Mouse (Mus musculus): ENCODE results near the gene Poc1a.

The Poc1a gene

GRCm38 (mm10) chr9:106262075-106262474 lies 18.8 kb upstream of the Poc1a start:
- in situ Hi-C loops (cut with MboI, MseI): loop anchor here in 1 of 2 experiments (5.0 to 25.0 kb wide), 2 partner anchors 40 to 1450 kb away; partner anchors contain the start of genes Sema3f and Tlr9

- in situ Hi-C loops (cut with MboI, MseI): loop anchor here in 1 of 2 experiments (5.0 to 25.0 kb wide), 2 partner anchors 41 to 1449 kb away; partner anchors contain the start of genes Sema3f and Tlr9
Measured at GRCm38 (mm10) chr9:106263381-106263924, 17.4 kb upstream of the Poc1a start.

DNA sequence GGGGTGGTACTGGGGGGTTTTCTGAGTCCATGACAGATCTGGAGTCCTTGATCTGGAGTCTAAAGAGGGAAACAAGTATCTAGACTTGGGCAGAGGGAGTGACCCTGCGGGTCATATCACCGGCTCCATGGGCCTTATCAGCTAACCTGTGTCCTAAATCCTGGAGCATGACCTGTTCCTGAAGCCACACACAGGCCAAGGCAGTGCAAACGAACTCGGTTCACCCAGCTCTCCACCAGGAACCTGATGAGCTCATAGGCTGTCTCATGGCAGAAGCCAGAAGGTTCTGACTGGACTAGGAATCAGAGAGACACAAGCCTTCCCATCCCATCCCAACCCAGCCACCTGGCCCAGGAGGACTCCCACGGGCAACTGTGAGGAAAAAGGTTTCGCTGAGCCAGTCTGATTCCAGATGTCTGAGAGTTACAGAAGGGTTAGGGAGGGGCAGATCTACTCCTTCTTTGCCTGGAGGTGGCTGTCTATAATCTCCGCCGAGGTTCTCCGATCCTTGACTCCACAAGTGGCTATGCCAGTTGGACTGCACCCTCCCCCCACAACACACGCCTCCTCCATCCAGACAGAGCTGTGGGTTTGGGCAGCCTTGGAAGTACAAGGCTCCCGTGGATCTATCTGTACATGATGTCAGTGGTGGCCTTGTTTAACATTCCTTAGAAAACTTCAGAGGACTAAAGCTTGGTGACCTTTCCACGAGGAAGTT lies 15.3 kb upstream of the Poc1a start:
- in situ Hi-C loops (cut with MboI, MseI): loop anchor here in 1 of 2 experiments (25.0 kb wide), 1 partner anchor 1447 kb away; the partner anchor contains the start of gene Sema3f

GRCm38 (mm10) chr9:106266936-106267657 lies 13.8 kb upstream of the Poc1a start:
- in situ Hi-C loops (cut with MboI, MseI): loop anchor here in 1 of 2 experiments (25.0 kb wide), 1 partner anchor 1445 kb away; the partner anchor contains the start of gene Sema3f

GRCm38 (mm10) chr9:106268421-106268820 lies 12.4 kb upstream of the Poc1a start:
- in situ Hi-C loops (cut with MboI, MseI): loop anchor here in 1 of 2 experiments (25.0 kb wide), 1 partner anchor 1444 kb away; the partner anchor contains the start of gene Sema3f

GRCm38 (mm10) chr9:106269076-106269788 lies 11.6 kb upstream of the Poc1a start:
- in situ Hi-C loops (cut with MboI, MseI): loop anchor here in 1 of 2 experiments (25.0 kb wide), 1 partner anchor 1443 kb away; the partner anchor contains the start of gene Sema3f

DNA sequence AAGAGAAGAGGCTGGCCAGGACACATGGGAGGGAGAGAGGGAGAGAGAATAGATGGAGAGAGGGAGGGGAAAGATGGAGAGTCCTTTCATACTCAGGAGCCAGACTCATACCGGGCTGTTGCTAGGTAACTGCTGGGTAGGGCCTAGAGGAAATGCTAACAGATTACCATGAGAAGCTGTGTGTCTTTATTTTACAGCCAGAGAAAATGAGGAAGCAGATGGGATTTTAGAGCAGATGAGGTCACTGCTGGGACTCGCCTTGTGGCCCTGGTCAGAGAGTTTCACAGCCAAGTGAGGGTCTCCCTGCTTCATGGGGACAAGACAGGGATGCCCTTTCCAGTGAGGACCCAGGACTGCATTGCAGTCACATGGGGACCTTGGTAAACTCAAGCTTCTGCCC lies 11.0 kb upstream of the Poc1a start:
- in situ Hi-C loops (cut with MboI, MseI): loop anchor here in 1 of 2 experiments (25.0 kb wide), 1 partner anchor 1442 kb away; the partner anchor contains the start of gene Sema3f

- in situ Hi-C loops (cut with MboI, MseI): loop anchor here in 1 of 2 experiments (25.0 kb wide), 1 partner anchor 1442 kb away; the partner anchor contains the start of gene Sema3f
Measured at GRCm38 (mm10) chr9:106270656-106271055, 10.2 kb upstream of the Poc1a start.

DNA sequence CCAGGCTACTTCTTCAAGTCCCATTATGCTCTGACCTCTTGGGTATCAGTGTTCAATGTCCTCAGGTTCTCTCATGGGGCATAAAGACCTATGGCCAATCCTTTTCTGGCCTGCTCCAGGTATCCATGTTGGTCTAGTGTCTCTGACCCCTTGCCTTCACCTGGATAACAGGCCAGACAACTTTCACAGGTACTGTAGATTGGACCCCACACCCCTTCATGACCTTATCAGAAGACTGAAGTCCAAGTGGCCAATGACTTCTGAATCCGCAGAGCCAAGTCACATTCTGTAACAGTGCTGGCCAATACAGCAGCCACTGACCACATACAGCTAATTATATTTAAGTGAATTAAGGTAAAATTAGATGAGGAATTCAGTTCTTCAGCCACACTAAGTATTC lies 8.6 kb upstream of the Poc1a start:
- in situ Hi-C loops (cut with MboI, MseI): loop anchor here in 1 of 2 experiments (25.0 kb wide), 1 partner anchor 1440 kb away; the partner anchor contains the start of gene Sema3f

DNA sequence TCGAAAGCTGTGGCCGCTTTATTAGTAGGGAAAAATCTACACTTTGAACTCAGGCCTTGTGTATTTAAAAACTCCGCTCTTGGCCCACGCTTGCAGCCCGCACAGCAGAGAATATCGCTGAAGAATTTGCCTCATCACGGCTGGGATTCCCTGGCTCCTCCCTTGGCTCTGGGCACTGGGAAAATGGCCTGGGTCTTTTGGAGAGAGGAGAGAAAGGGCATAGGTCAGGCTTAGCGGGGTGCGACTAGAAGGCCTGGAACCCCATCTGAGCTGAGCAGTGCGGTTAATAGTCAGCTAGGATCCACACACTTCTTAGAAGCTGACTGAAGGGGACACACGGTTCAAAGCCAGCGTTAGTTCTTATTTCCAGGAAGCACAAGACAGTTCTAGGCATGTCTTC lies 7.6 kb upstream of the Poc1a start:
- in situ Hi-C loops (cut with MboI, MseI): loop anchor here in 1 of 2 experiments (25.0 kb wide), 1 partner anchor 1439 kb away; the partner anchor contains the start of gene Sema3f

- in situ Hi-C loops (cut with MboI, MseI): loop anchor here in 1 of 2 experiments (25.0 kb wide), 1 partner anchor 1439 kb away; the partner anchor contains the start of gene Sema3f
Measured at GRCm38 (mm10) chr9:106273791-106274190, 7.1 kb upstream of the Poc1a start.

GRCm38 (mm10) chr9:106274652-106275180 lies 6.1 kb upstream of the Poc1a start:
- in situ Hi-C loops (cut with MboI, MseI): loop anchor here in 1 of 2 experiments (25.0 kb wide), 1 partner anchor 1438 kb away; the partner anchor contains the start of gene Sema3f

DNA sequence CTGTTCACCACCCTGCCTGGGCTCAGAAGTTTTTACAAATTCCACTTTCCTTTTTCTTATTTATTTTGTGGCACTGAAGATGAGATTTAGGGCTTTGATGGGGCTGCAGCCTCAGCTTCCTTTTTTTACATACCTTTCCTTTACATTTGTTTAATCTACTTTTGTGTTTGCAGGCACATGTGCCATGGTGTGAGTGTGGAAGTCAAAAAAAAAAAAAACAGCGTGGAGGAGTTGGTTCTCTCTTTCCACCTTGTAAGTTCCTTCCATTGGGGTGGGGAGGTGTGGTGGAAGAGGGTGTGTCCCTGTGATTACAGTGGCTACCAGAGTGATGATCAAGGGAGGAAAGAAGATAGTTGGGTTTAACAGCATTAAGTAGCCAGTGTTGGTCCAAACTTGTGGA lies 5.1 kb upstream of the Poc1a start:
- in situ Hi-C loops (cut with MboI, MseI): no loop called here

DNA sequence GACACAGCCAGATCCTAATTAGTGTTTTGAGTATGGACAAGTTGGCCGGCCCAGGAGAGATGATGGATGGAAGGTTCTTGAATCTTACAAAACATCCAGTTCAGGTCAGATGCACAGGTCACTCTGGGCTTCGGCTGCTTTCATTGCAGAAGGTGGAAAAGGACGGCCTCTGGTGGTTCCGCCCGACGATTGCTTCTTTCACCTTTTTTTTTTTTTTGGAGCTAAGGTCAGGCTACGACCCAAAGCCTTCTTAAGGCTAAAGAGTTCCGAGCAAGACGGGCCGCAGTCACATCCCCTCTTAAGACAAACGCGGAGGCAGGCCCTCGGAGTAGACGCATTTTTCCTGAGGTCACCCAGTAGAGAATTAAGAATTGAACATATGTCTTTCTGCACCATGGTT lies 475 bp upstream of the Poc1a start:
- in situ Hi-C loops (cut with MboI, MseI): loop anchor here in 1 of 2 experiments (5.0 kb wide), 2 partner anchors 68 to 103 kb away; no protein-coding TSS in a partner anchor

GRCm38 (mm10) chr9:106282024-106282423 lies 1.2 kb downstream of the Poc1a start:
- in situ Hi-C loops (cut with MboI, MseI): loop anchor here in 1 of 2 experiments (5.0 kb wide), 2 partner anchors 70 to 105 kb away; no protein-coding TSS in a partner anchor

DNA sequence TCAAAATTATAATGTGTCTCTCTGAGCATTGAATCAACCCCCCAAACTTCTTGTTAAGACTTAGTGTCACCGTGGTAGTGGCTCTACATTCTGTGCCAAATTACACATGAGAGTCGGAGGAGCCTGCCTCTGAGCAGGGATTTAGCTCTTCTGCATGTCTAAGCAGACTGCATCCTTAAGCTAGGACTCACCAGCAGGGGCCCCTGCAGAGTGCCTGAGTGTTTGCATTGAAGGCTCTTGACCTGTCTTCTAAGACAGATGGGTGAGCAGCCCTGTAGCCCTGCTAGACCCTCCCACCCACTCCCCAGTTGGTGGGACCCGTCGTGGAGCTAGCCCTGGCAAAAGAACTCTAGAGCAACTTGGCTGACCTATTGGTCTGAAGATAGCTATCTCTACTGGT lies 6.3 kb downstream of the Poc1a start:
- in situ Hi-C loops (cut with MboI, MseI): no loop called here

DNA sequence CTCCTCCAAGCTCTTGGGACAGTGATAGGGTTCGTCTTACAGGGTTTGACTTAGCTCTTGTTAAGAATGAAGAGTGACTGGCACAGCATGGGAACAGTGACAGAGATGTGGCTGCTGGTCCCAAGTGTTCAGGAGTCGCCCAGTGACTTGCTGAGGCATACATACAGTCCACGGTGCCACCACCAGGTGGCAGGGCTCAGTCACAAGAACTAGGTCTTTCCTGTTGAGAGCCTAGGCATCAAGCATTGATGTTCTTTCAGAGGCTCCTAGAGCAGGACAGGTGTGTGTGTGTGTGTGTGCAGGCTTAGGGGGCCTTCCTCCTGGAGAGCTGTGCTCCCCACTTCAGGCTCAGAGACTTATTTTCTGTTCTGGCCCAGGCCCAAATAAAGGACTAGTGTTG lies 8.0 kb downstream of the Poc1a start:
- in situ Hi-C loops (cut with MboI, MseI): no loop called here

- in situ Hi-C loops (cut with MboI, MseI): no loop called here
Measured at GRCm38 (mm10) chr9:106289841-106290240, 9.0 kb downstream of the Poc1a start.

GRCm38 (mm10) chr9:106290636-106291122 lies 9.8 kb downstream of the Poc1a start:
- in situ Hi-C loops (cut with MboI, MseI): no loop called here

DNA sequence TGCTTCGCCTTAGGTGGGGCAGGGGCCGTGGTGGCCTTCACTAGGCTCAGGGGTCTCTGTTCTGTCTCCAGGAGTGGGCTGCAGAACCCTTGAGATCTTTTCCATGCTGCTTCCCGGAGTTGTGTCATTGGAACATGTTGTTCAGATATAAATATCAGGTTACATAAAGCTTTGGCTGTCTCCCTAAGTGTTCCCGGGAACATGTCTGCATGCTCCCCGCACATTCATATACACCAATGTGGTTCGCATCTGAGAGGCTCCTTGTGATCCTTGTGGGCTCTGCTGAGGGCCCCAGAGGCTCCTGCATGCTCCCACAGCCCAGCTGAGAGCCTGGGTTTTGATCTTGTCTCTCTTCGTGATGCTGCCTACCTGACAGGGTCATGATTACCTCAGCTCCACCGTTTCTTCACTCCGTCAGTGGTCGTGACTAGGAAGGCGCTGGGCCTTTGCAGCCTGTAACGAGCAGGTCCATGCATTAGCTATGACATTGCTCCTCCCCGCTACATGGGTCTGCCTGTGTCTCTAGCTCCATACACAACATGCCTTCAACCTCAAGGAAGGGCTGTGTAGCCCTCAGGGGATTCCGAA lies 12.8 kb downstream of the Poc1a start:
- in situ Hi-C loops (cut with MboI, MseI): no loop called here
